ENCODE assay signal across 10 mouse cellular contexts in the genomic region with DNA sequence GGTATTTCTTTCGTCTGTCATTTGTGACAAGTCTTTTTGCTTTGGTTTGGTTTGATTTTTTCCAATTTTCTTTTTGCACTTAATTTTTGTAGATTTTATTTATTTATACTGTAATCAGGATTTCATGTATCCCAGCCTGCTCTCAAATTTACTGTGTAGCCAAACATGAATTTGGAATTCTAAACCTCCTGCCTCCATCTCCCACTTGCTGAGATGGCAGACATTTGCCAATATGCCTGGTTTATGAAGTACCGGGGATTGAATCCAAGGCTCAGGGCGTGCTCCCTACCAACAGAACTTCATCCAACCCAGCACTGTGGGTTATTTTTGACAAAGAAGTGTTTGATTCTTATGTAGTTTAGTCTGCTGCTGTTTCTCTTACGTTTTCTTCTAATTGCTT.
DNase-seq lines count a peak whose midpoint lies in the region; ATAC-seq and TF ChIP-seq lines count a peak whose summit lies in the region.
"Had no signal": no experiment of that assay in that cellular context is flagged by ENCODE, and none has a peak within 500 bp of the region (broad histone marks: within the 10 kb centered on the region; RNA-seq: fewer than 3 reads in every experiment).

No protein-coding gene starts in this region.

- no peak overlapping the region for H3K4me3 ChIP-seq in cerebellum, adult 2 months (replicated peaks; ENCODE audit: insufficient read depth, low read depth, low read length)
- H3K4me3 ChIP-seq in forebrain, postnatal 0 days (ENCODE audit: low read depth, low read length) = no peak overlapping the region
- no peak overlapping the region for H3K4me3 ChIP-seq in forebrain, embryonic 12.5 days (replicated peaks)
- no peak overlapping the region for H3K4me3 ChIP-seq in midbrain, embryonic 11.5 days (ENCODE audit: low read depth, low read length)
- H3K4me3 ChIP-seq in midbrain, postnatal 0 days (ENCODE audit: low read depth, low read length) = no peak overlapping the region

- no peaks in the 10 kb centered on the region; the same call in 1 of the 2 replicates for H3K4me1 ChIP-seq in cerebellum, adult 2 months (ENCODE audit: control insufficient read depth, insufficient read depth, low read length)
- no peaks in the 10 kb centered on the region for H3K4me1 ChIP-seq in forebrain, postnatal 0 days (ENCODE audit: insufficient read depth)
- H3K4me1 ChIP-seq in forebrain, embryonic 12.5 days = no peaks in the 10 kb centered on the region
- peaks cover 3% of the 10 kb centered on the region; the same call in 1 of the 2 replicates for H3K4me1 ChIP-seq in midbrain, embryonic 11.5 days (ENCODE audit: control insufficient read depth, insufficient read depth, low read length)
- no peaks in the 10 kb centered on the region for H3K4me1 ChIP-seq in midbrain, postnatal 0 days (ENCODE audit: insufficient read depth, low read length)

- TF ChIP-seq POLR2A in cerebellum, adult 2 months (IDR thresholded peaks at IDR 0.05; ENCODE audit: borderline replicate concordance, insufficient read depth, low read length) = no peak

- no peaks in the 10 kb centered on the region for H3K27me3 ChIP-seq in cerebellum, adult 2 months (ENCODE audit: control insufficient read depth, insufficient read depth, low read length)
- no peaks in the 10 kb centered on the region for H3K27me3 ChIP-seq in forebrain, postnatal 0 days (ENCODE audit: insufficient read depth, low read length)
- H3K27me3 ChIP-seq in forebrain, embryonic 12.5 days = no peaks in the 10 kb centered on the region
- no peaks in the 10 kb centered on the region for H3K27me3 ChIP-seq in midbrain, embryonic 11.5 days (ENCODE audit: control insufficient read depth, insufficient read depth, low read length)
- H3K27me3 ChIP-seq in midbrain, postnatal 0 days (ENCODE audit: insufficient read depth, low read length) = no peaks in the 10 kb centered on the region
- H3K27me3 ChIP-seq: Patski had no signal

- DNase-seq in cerebellum, postnatal 10 days = peak; percentile 44 to 63
- DNase-seq in cerebellum, adult 2 months = no peak
- peak; percentile 33 for DNase-seq in forebrain, postnatal 0 days
- DNase-seq in midbrain, embryonic 11.5 days (ENCODE audit: low spot score, missing footprints) = peak; percentile 56
- no peak for DNase-seq in midbrain, postnatal 0 days (ENCODE audit: low spot score)

- no peak overlapping the region for H3K9ac ChIP-seq in forebrain, postnatal 0 days
- no peak overlapping the region for H3K9ac ChIP-seq in forebrain, embryonic 12.5 days
- no peak overlapping the region for H3K9ac ChIP-seq in midbrain, embryonic 11.5 days (ENCODE audit: low read length)
- H3K9ac ChIP-seq in midbrain, postnatal 0 days (replicated peaks; ENCODE audit: low read length, poor library complexity, severe bottlenecking) = no peak overlapping the region

- no peak overlapping the region for H3K4me2 ChIP-seq in forebrain, postnatal 0 days (ENCODE audit: low read depth)
- no peak overlapping the region for H3K4me2 ChIP-seq in forebrain, embryonic 12.5 days
- no peak overlapping the region for H3K4me2 ChIP-seq in midbrain, embryonic 11.5 days
- H3K4me2 ChIP-seq in midbrain, postnatal 0 days (ENCODE audit: low read depth, low read length, poor library complexity, severe bottlenecking) = no peak overlapping the region

- no peak overlapping the region for H3K27ac ChIP-seq in cerebellum, adult 2 months (ENCODE audit: insufficient read depth, low read length)
- H3K27ac ChIP-seq in forebrain, postnatal 0 days (ENCODE audit: low read depth, low read length) = no peak overlapping the region
- no peak overlapping the region for H3K27ac ChIP-seq in forebrain, embryonic 12.5 days
- H3K27ac ChIP-seq in midbrain, embryonic 11.5 days (ENCODE audit: low read depth, low read length) = no peak overlapping the region
- no peak overlapping the region for H3K27ac ChIP-seq in midbrain, postnatal 0 days (ENCODE audit: low read depth, low read length)

- 60% methylated on average over 4 of the region's 4 CpGs for WGBS in cerebellum, adult 2 months
- 61% methylated on average over 4 of the region's 4 CpGs for WGBS in forebrain, postnatal 0 days
- 87% methylated on average over 4 of the region's 4 CpGs for WGBS in forebrain, embryonic 12.5 days
- 86% methylated on average over 4 of the region's 4 CpGs for WGBS in midbrain, embryonic 11.5 days
- 82% methylated on average over 4 of the region's 4 CpGs for WGBS in midbrain, postnatal 0 days

- no peak for TF ChIP-seq CTCF in cerebellum, adult 2 months (IDR thresholded peaks at IDR 0.05; ENCODE audit: borderline replicate concordance, insufficient read depth, low read depth, low read length)
- no peak for TF ChIP-seq CTCF in forebrain, postnatal 0 days (IDR thresholded peaks at IDR 0.05; ENCODE audit: low read depth)
- TF ChIP-seq CTCF in midbrain, postnatal 0 days (IDR thresholded peaks at IDR 0.05) = no peak

- H3K36me3 ChIP-seq in forebrain, postnatal 0 days (ENCODE audit: insufficient read depth) = no peaks in the 10 kb centered on the region
- H3K36me3 ChIP-seq in forebrain, embryonic 12.5 days (replicated peaks) = no peaks in the 10 kb centered on the region
- H3K36me3 ChIP-seq in midbrain, embryonic 11.5 days (ENCODE audit: control insufficient read depth, insufficient read depth, low read length) = no peaks in the 10 kb centered on the region
- no peaks in the 10 kb centered on the region for H3K36me3 ChIP-seq in midbrain, postnatal 0 days (ENCODE audit: insufficient read depth, low read length)
- H3K36me3 ChIP-seq: G1E had no signal

- H3K9me3 ChIP-seq in forebrain, postnatal 0 days (ENCODE audit: low read length) = no peaks in the 10 kb centered on the region
- no peaks in the 10 kb centered on the region for H3K9me3 ChIP-seq in forebrain, embryonic 12.5 days
- no peaks in the 10 kb centered on the region for H3K9me3 ChIP-seq in midbrain, embryonic 11.5 days (ENCODE audit: control insufficient read depth, low read length)
- no peaks in the 10 kb centered on the region for H3K9me3 ChIP-seq in midbrain, postnatal 0 days (ENCODE audit: low read length)

- peak; percentile 46; the same call in 1 of the 2 replicates for ATAC-seq in forebrain, postnatal 0 days
- ATAC-seq in forebrain, embryonic 12.5 days (ENCODE audit: low FRiP score) = no peak
- no peak for ATAC-seq in midbrain, embryonic 11.5 days (ENCODE audit: low FRiP score)
- ATAC-seq in midbrain, postnatal 0 days (ENCODE audit: low FRiP score) = no peak
- ATAC-seq: activated CD4-positive, CD25-positive, alpha-beta regulatory T cell, adult 4 months; CD4-positive, CD25-positive, alpha-beta regulatory T cell, adult 4 months had no signal

Comparison
In these comparisons a context has a peak if more than half of its experiments do, and no peak if none do; other contexts are left out.
1. DNase-seq: peak in cerebellum, postnatal 10 days (2 of 2), forebrain, postnatal 0 days (single experiment) and midbrain, embryonic 11.5 days (single experiment); none in cerebellum, adult 2 months (0 of 2) and midbrain, postnatal 0 days (single experiment).